Mouse (Mus musculus): ENCODE measurements at regions not wholly inside any gene's neighbourhood (a gene's known extent, or its start where the extent isn't known, plus 50 kb on each side); places are given as distances from the start of the nearest gene placed in this dataset.

- TF ChIP-seq CTCF (IDR thresholded peaks at IDR 0.05) (peak; percentile 46), EP300 (IDR thresholded peaks at IDR 0.05) (no peak)
These were observed 63.6 kb downstream of the Barx1 start for GRCm38 (mm10) chr13:48726430-48726829.

Data from lung, postnatal 0 days (tissue).